Mouse (Mus musculus): ENCODE data around the gene Rbm34.
"Not testable (repeated sequence)": the region's sequence is repeated elsewhere in the genome, so short reads cannot be mapped to it uniquely, and the experiment has no call there.

The Rbm34 gene

GRCm38 (mm10) chr8:126970579-126971313, at the start of gene Rbm34:
Gene Rbm34, minus strand, starts transcription at chr8:126971071.
- DNase-seq (ENCODE audit: low read depth, low spot score): peak; percentile 91

- DNase-seq (ENCODE audit: low read depth, low spot score): no peak
Observed at GRCm38 (mm10) chr8:127011668-127012067, 40.8 kb upstream of the Rbm34 start.

GRCm38 (mm10) chr8:126994506-126994905, 23.6 kb upstream of the Rbm34 start:
- no peak for DNase-seq (ENCODE audit: low read depth, low spot score)

GRCm38 (mm10) chr8:126989363-126990153, 18.7 kb upstream of the Rbm34 start:
- peak; percentile 48 for DNase-seq (ENCODE audit: low read depth, low spot score)

GRCm38 (mm10) chr8:126988346-126989006, 17.6 kb upstream of the Rbm34 start:
- no peak for DNase-seq (ENCODE audit: low read depth, low spot score)

- DNase-seq (ENCODE audit: low read depth, low spot score): peak; percentile 81
Observed at GRCm38 (mm10) chr8:126986495-126986894, 15.6 kb upstream of the Rbm34 start.

GRCm38 (mm10) chr8:126980046-126980445, 9.2 kb upstream of the Rbm34 start:
- peak; percentile 46 for DNase-seq (ENCODE audit: low read depth, low spot score)

- peak; percentile 59 for DNase-seq (ENCODE audit: low read depth, low spot score)
Observed at GRCm38 (mm10) chr8:126979091-126979920, 8.4 kb upstream of the Rbm34 start.

GRCm38 (mm10) chr8:126978535-126978934, 7.7 kb upstream of the Rbm34 start:
- not testable (repeated sequence) for DNase-seq (ENCODE audit: low read depth, low spot score)

- DNase-seq (ENCODE audit: low read depth, low spot score): no peak
Observed at GRCm38 (mm10) chr8:126978028-126978427, 7.2 kb upstream of the Rbm34 start.

- DNase-seq (ENCODE audit: low read depth, low spot score): no peak
Observed at GRCm38 (mm10) chr8:126976608-126977348, 5.9 kb upstream of the Rbm34 start.

- peak; percentile 76 for DNase-seq (ENCODE audit: low read depth, low spot score)
Observed at GRCm38 (mm10) chr8:126975706-126976105, 4.8 kb upstream of the Rbm34 start.

GRCm38 (mm10) chr8:126974511-126974910, 3.6 kb upstream of the Rbm34 start:
- no peak for DNase-seq (ENCODE audit: low read depth, low spot score)

- peak; percentile 47 for DNase-seq (ENCODE audit: low read depth, low spot score)
Observed at GRCm38 (mm10) chr8:126973686-126974265, 2.9 kb upstream of the Rbm34 start.

GRCm38 (mm10) chr8:126972649-126973048, 1.8 kb upstream of the Rbm34 start:
- DNase-seq (ENCODE audit: low read depth, low spot score): no peak

GRCm38 (mm10) chr8:126972102-126972501, 1.2 kb upstream of the Rbm34 start:
- no peak for DNase-seq (ENCODE audit: low read depth, low spot score)

GRCm38 (mm10) chr8:126971314-126971664, 418 bp upstream of the Rbm34 start:
- DNase-seq (ENCODE audit: low read depth, low spot score): no peak

GRCm38 (mm10) chr8:126969546-126969945, 1.3 kb downstream of the Rbm34 start:
- no peak for DNase-seq (ENCODE audit: low read depth, low spot score)

GRCm38 (mm10) chr8:126968107-126968506, 2.8 kb downstream of the Rbm34 start:
- DNase-seq (ENCODE audit: low read depth, low spot score): no peak

GRCm38 (mm10) chr8:126965246-126965645, 5.6 kb downstream of the Rbm34 start:
- DNase-seq (ENCODE audit: low read depth, low spot score): no peak

Measured in 3T3-L1 (cell line).